Mouse (Mus musculus) limb, embryonic 12.5 days (tissue): ENCODE data around the gene Cd300c2. TPM values are rescaled to one million over a fixed set of nuclear protein-coding genes. Genes with fewer than 3 reads are reported as not detected.
"Not testable (repeated sequence)": the region's sequence is repeated elsewhere in the genome, so short reads cannot be mapped to it uniquely, and the experiment has no call there.

Experiments used
- ATAC-seq: fragments of 200-750 bp; cut with Nextera tagmentation; 2 replicates; pipeline ENCODE4 v1.8.0; 2017; ENCODE audit warnings: low read depth, moderate TSS enrichment; ENCODE audit not compliant: insufficient number of reproducible peaks, insufficient read depth, low FRiP score, low TSS enrichment
- H3K27ac ChIP-seq: fragments of 300-500 bp; sonication (generic); 2 replicates; pipeline ENCODE4 v1.5.1; 2016; ENCODE audit warnings: mild to moderate bottlenecking, moderate library complexity
- H3K27me3 ChIP-seq: fragments of 300-500 bp; sonication (generic); 2 replicates; pipeline ENCODE4 v1.6.1; 2016; ENCODE audit warnings: mild to moderate bottlenecking, moderate library complexity
- H3K36me3 ChIP-seq: fragments of 300-500 bp; sonication (generic); 2 replicates; pipeline ENCODE4 v1.6.1; 2016; ENCODE audit warnings: mild to moderate bottlenecking, moderate library complexity
- H3K4me1 ChIP-seq: fragments of 300-500 bp; sonication (generic); replicated peaks from 2 replicates; pipeline ENCODE4 v1.6.1; 2016
- H3K4me2 ChIP-seq: fragments of 300-500 bp; sonication (generic); 2 replicates; pipeline ENCODE4 v1.6.1; 2016; ENCODE audit warnings: mild to moderate bottlenecking, moderate library complexity
- H3K4me3 ChIP-seq: fragments of 300-500 bp; sonication (generic); replicated peaks from 2 replicates; pipeline ENCODE4 v1.5.1; 2016; ENCODE audit warnings: mild to moderate bottlenecking
- H3K9ac ChIP-seq: fragments of 300-500 bp; sonication (generic); replicated peaks from 2 replicates; pipeline ENCODE4 v1.6.1; 2016; ENCODE audit warnings: mild to moderate bottlenecking, moderate library complexity
- H3K9me3 ChIP-seq: fragments of 300-500 bp; sonication (generic); 2 replicates; pipeline ENCODE4 v1.6.1; 2016; ENCODE audit warnings: mild to moderate bottlenecking, moderate library complexity
- WGBS: fragments of 180-500 bp; shearing (Covaris S2); methylation state at CpG from one replicate; pipeline ENCODE4 v1.1.7; 2016; 5-methylcytosine and 5-hydroxymethylcytosine counted together
- polyA plus RNA-seq: library from polyadenylated mRNA; unstranded; fragments of >200 nt; fragmentation: Nextera tagmentation; extraction: Ambion mirVana; gene quantifications from 2 replicates; pipeline ENCODE4 v1.2.1, GENCODE M21; 2016

The Cd300c2 gene
- polyA plus RNA-seq = 0.73 and 0.83 TPM in 2 replicates

GRCm38 (mm10) chr11:115001474-115002040 is at the start of gene Cd300c2:
Gene Cd300c2 (minus strand): TSS chr11:115001880.
- no peak for ATAC-seq
- H3K9ac ChIP-seq = no peak within 1 kb of the TSS
- WGBS = 82% methylated on average over 7 of the region's 7 CpGs

GRCm38 (mm10) chr11:115049282-115049895 is 47.7 kb upstream of the Cd300c2 start:
- H3K27ac ChIP-seq = no peak overlapping the region
- H3K27me3 ChIP-seq = no peaks in the 10 kb centered on the region; the same call in 1 of the 2 replicates
- no peak overlapping the region for H3K4me2 ChIP-seq
- no peaks in the 10 kb centered on the region for H3K4me1 ChIP-seq
- H3K4me3 ChIP-seq = no peak overlapping the region
- no peaks in the 10 kb centered on the region for H3K9me3 ChIP-seq
- 38% methylated on average over 3 of the region's 3 CpGs for WGBS
- no peak overlapping the region for H3K9ac ChIP-seq
- no peak for ATAC-seq
- no peaks in the 10 kb centered on the region for H3K36me3 ChIP-seq

More at GRCm38 (mm10) chr11:115001474-115002040, at the start of gene Cd300c2:
- H3K27me3 ChIP-seq = peaks cover 9% of the 10 kb centered on the region; the same call in 1 of the 2 replicates
- no peaks in the 10 kb centered on the region for H3K9me3 ChIP-seq
- no peaks in the 10 kb centered on the region for H3K4me1 ChIP-seq
- H3K4me3 ChIP-seq = no peak within 1 kb of the TSS
- no peak within 1 kb of the TSS for H3K27ac ChIP-seq
- H3K4me2 ChIP-seq = no peak within 1 kb of the TSS
- H3K36me3 ChIP-seq = no peaks in the 10 kb centered on the region

- Histone ChIP-seq H3K36me3 (no peaks in the 10 kb centered on the region), H3K4me1 (no peaks in the 10 kb centered on the region), H3K9ac (no peak within 1 kb of the TSS), H3K27me3 (no peaks in the 10 kb centered on the region; the same call in 1 of the 2 replicates), H3K27ac (no peak within 1 kb of the TSS), H3K9me3 (no peaks in the 10 kb centered on the region), H3K4me3 (no peak within 1 kb of the TSS), H3K4me2 (no peak within 1 kb of the TSS)
- ATAC-seq = no peak
- WGBS = 83% methylated on average over 2 of the region's 2 CpGs
These were observed 46.6 kb upstream of the Cd300c2 start, which contains the start of gene Cd300ld3 for GRCm38 (mm10) chr11:115048259-115048658. Gene Cd300ld3 (minus strand): TSS chr11:115048409.

GRCm38 (mm10) chr11:115037669-115038068 is 36.0 kb upstream of the Cd300c2 start, which contains the start of gene Cd300ld5:
Gene Cd300ld5 (minus strand): TSS chr11:115037769.
- not testable (repeated sequence) for H3K9ac ChIP-seq, H3K4me1 ChIP-seq, H3K4me3 ChIP-seq, H3K27me3 ChIP-seq, ATAC-seq, H3K36me3 ChIP-seq, H3K9me3 ChIP-seq, H3K27ac ChIP-seq, H3K4me2 ChIP-seq
- WGBS = no CpG with 5 or more reads among the region's 6 CpGs

- not testable (repeated sequence) for H3K9me3 ChIP-seq, ATAC-seq, H3K9ac ChIP-seq, H3K27ac ChIP-seq, H3K4me1 ChIP-seq, H3K36me3 ChIP-seq, H3K4me3 ChIP-seq, H3K27me3 ChIP-seq, H3K4me2 ChIP-seq
- no CpG with 5 or more reads among the region's 6 CpGs for WGBS
These were observed 25.2 kb upstream of the Cd300c2 start, which contains the start of gene Cd300ld4 for GRCm38 (mm10) chr11:115026912-115027311. Gene Cd300ld4 (minus strand): TSS chr11:115027012.

- H3K36me3 ChIP-seq = not testable (repeated sequence)
These were observed 14.4 kb upstream of the Cd300c2 start, which contains the start of gene Cd300ld2 for GRCm38 (mm10) chr11:115016093-115016492. Gene Cd300ld2 (minus strand): TSS chr11:115016193.

GRCm38 (mm10) chr11:115004070-115004469 is 2.4 kb upstream of the Cd300c2 start:
- Histone ChIP-seq H3K9me3 (no peaks in the 10 kb centered on the region), H3K9ac (no peak overlapping the region), H3K4me3 (no peak overlapping the region), H3K4me1 (no peaks in the 10 kb centered on the region), H3K4me2 (no peak overlapping the region), H3K36me3 (no peaks in the 10 kb centered on the region), H3K27me3 (peaks cover 3% of the 10 kb centered on the region; the same call in 1 of the 2 replicates), H3K27ac (no peak overlapping the region)
- WGBS = 78% methylated on average over 5 of the region's 5 CpGs
- ATAC-seq = no peak

More at GRCm38 (mm10) chr11:115016093-115016492, 14.4 kb upstream of the Cd300c2 start, which contains the start of gene Cd300ld2:
- not testable (repeated sequence) for H3K9ac ChIP-seq, ATAC-seq, H3K9me3 ChIP-seq, H3K4me2 ChIP-seq, H3K4me3 ChIP-seq, H3K27me3 ChIP-seq, H3K27ac ChIP-seq, H3K4me1 ChIP-seq
- WGBS = no CpG with 5 or more reads among the region's 7 CpGs

GRCm38 (mm10) chr11:114989793-114990192 is 11.9 kb downstream of the Cd300c2 start, which contains the start of gene Cd300ld:
Gene Cd300ld (minus strand): TSS chr11:114989922.
- Histone ChIP-seq H3K27me3 (no peaks in the 10 kb centered on the region), H3K9me3 (no peaks in the 10 kb centered on the region), H3K36me3 (no peaks in the 10 kb centered on the region), H3K4me2 (no peak within 1 kb of the TSS), H3K4me3 (no peak within 1 kb of the TSS), H3K9ac (no peak within 1 kb of the TSS), H3K27ac (no peak within 1 kb of the TSS), H3K4me1 (no peaks in the 10 kb centered on the region)
- WGBS = 80% methylated on average over 4 of the region's 4 CpGs
- ATAC-seq = no peak

GRCm38 (mm10) chr11:114981866-114982265 is 19.8 kb downstream of the Cd300c2 start:
- Histone ChIP-seq H3K4me1 (no peaks in the 10 kb centered on the region), H3K4me2 (no peak overlapping the region), H3K27ac (no peak overlapping the region), H3K9me3 (peaks cover 29% of the 10 kb centered on the region), H3K4me3 (no peak overlapping the region), H3K9ac (no peak overlapping the region), H3K27me3 (no peaks in the 10 kb centered on the region), H3K36me3 (no peaks in the 10 kb centered on the region)
- no peak for ATAC-seq
- WGBS = 71% methylated on average over 4 of the region's 4 CpGs

GRCm38 (mm10) chr11:114972726-114973125 is 29.0 kb downstream of the Cd300c2 start:
- no peak for ATAC-seq
- H3K4me3 ChIP-seq = no peak overlapping the region
- no peaks in the 10 kb centered on the region for H3K36me3 ChIP-seq
- H3K9me3 ChIP-seq = peaks cover 31% of the 10 kb centered on the region; the same call in 1 of the 2 replicates
- H3K4me1 ChIP-seq = no peaks in the 10 kb centered on the region
- H3K9ac ChIP-seq = no peak overlapping the region
- no peak overlapping the region for H3K4me2 ChIP-seq
- H3K27ac ChIP-seq = no peak overlapping the region
- no peaks in the 10 kb centered on the region for H3K27me3 ChIP-seq
- WGBS = 84% methylated on average over 10 of the region's 10 CpGs

GRCm38 (mm10) chr11:114968752-114969207 is 32.9 kb downstream of the Cd300c2 start, which contains the start of gene Cd300c:
Gene Cd300c (minus strand): TSS chr11:114969157.
- Histone ChIP-seq H3K9ac (no peak within 1 kb of the TSS), H3K27ac (no peak within 1 kb of the TSS), H3K4me2 (no peak within 1 kb of the TSS), H3K4me1 (no peaks in the 10 kb centered on the region), H3K9me3 (peaks cover 14% of the 10 kb centered on the region; the same call in 1 of the 2 replicates), H3K4me3 (no peak within 1 kb of the TSS), H3K36me3 (no peaks in the 10 kb centered on the region), H3K27me3 (no peaks in the 10 kb centered on the region)
- 84% methylated on average over 9 of the region's 9 CpGs for WGBS
- no peak for ATAC-seq
